Mouse (Mus musculus) liver, postnatal 0 days (tissue): ENCODE measurements around the gene Marveld3.

Source experiments
- CTCF ChIP-seq: sonication (generic); IDR thresholded peaks from 2 replicates; pipeline ENCODE4 v1.5.1; 2016; ENCODE audit warnings: antibody characterized with exemption, low read depth
- EP300 ChIP-seq: IDR thresholded peaks from 2 replicates; pipeline ENCODE4 v1.6.1; 2016; ENCODE audit warnings: antibody characterized with exemption, low read depth, mild to moderate bottlenecking

GRCm38 (mm10) chr8:109962896-109963295, 893 bp upstream of the Marveld3 start:
- no peak for TF ChIP-seq CTCF
- no peak for TF ChIP-seq EP300
